Mouse (Mus musculus): Measurements from ENCODE around the gene Sel1l3. TPM values are rescaled to one million over a fixed set of nuclear protein-coding genes. Genes with fewer than 3 reads are reported as not detected.

The Sel1l3 gene
- polyA plus RNA-seq, 1 experiment, result 35.1 TPM

GRCm38 (mm10) chr5:53249431-53250061 lies 35.8 kb upstream of the Sel1l3 start:
- no peak overlapping the region for H3K4me3 ChIP-seq (ENCODE audit: low read depth, low read length)
- H3K27me3 ChIP-seq (ENCODE audit: control insufficient read depth, insufficient read depth, low read length), result no peaks in the 10 kb centered on the region
- WGBS, result 85% methylated on average over 4 of the region's 4 CpGs
- H3K27ac ChIP-seq (ENCODE audit: insufficient read depth, low read depth, low read length), result no peak overlapping the region
- H3K4me1 ChIP-seq (ENCODE audit: control insufficient read depth, insufficient read depth, insufficient read length, low read length), result peaks cover 17% of the 10 kb centered on the region; the same call in 1 of the 2 replicates
- no peak for TF ChIP-seq CTCF (IDR thresholded peaks at IDR 0.05; ENCODE audit: extremely low read depth, insufficient read length, insufficient replicate concordance, low read depth, low read length)
- no peaks in the 10 kb centered on the region for H3K36me3 ChIP-seq (ENCODE audit: control insufficient read depth, insufficient read depth, low read length)

- no peak overlapping the region for H3K4me3 ChIP-seq (ENCODE audit: low read depth, low read length)
- H3K36me3 ChIP-seq (ENCODE audit: control insufficient read depth, insufficient read depth, low read length), result no peaks in the 10 kb centered on the region
- 88% methylated on average over 11 of the region's 11 CpGs for WGBS
Observed at GRCm38 (mm10) chr5:53248499-53248898, 34.8 kb upstream of the Sel1l3 start.

DNA sequence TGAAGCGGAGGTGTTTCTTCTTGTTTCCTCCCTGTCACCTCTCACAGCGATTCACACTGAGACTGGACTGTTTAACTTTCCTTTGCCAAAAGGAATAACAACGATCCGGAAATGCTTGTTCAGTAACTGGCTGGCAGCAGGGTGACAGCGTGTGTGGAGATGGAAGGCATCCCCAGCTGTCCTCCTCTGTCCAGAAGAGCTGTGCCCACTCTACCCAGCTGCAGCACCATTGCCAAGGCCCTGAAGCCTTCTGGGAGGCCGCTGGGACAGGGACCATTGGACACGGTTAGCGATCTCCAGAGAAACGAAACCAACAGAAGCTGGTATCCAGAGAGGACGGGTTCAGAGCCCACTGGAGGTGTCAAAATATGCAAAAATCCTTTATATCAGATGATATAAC lies 30.2 kb upstream of the Sel1l3 start:
- Histone ChIP-seq H3K27me3 (ENCODE audit: control insufficient read depth, insufficient read depth, low read length) (no peaks in the 10 kb centered on the region), H3K36me3 (ENCODE audit: control insufficient read depth, insufficient read depth, low read length) (no peaks in the 10 kb centered on the region), H3K4me1 (ENCODE audit: control insufficient read depth, insufficient read depth, insufficient read length, low read length) (peaks cover 21% of the 10 kb centered on the region; the same call in 1 of the 2 replicates), H3K4me3 (ENCODE audit: low read depth, low read length) (no peak overlapping the region), H3K27ac (ENCODE audit: insufficient read depth, low read depth, low read length) (no peak overlapping the region)
- WGBS, result 76% methylated on average over 10 of the region's 10 CpGs
- no peak for TF ChIP-seq CTCF (IDR thresholded peaks at IDR 0.05; ENCODE audit: extremely low read depth, insufficient read length, insufficient replicate concordance, low read depth, low read length)
- no peak for TF ChIP-seq POLR2A (IDR thresholded peaks at IDR 0.05; ENCODE audit: low read depth, low read length)

More at GRCm38 (mm10) chr5:53248499-53248898, 34.8 kb upstream of the Sel1l3 start:
- Histone ChIP-seq H3K27ac (ENCODE audit: insufficient read depth, low read depth, low read length) (no peak overlapping the region), H3K27me3 (ENCODE audit: control insufficient read depth, insufficient read depth, low read length) (no peaks in the 10 kb centered on the region), H3K4me1 (ENCODE audit: control insufficient read depth, insufficient read depth, insufficient read length, low read length) (peaks cover 12% of the 10 kb centered on the region; the same call in 1 of the 2 replicates)
- TF ChIP-seq CTCF (IDR thresholded peaks at IDR 0.05; ENCODE audit: extremely low read depth, insufficient read length, insufficient replicate concordance, low read depth, low read length) (no peak), POLR2A (IDR thresholded peaks at IDR 0.05; ENCODE audit: low read depth, low read length) (no peak)

GRCm38 (mm10) chr5:53242865-53243499 lies 29.3 kb upstream of the Sel1l3 start:
- WGBS, result 91% methylated on average over 7 of the region's 7 CpGs
- H3K4me1 ChIP-seq (ENCODE audit: control insufficient read depth, insufficient read depth, insufficient read length, low read length), result peaks cover 21% of the 10 kb centered on the region; the same call in 1 of the 2 replicates
- H3K27ac ChIP-seq (ENCODE audit: insufficient read depth, low read depth, low read length), result no peak overlapping the region
- TF ChIP-seq POLR2A (IDR thresholded peaks at IDR 0.05; ENCODE audit: low read depth, low read length) (no peak), CTCF (IDR thresholded peaks at IDR 0.05; ENCODE audit: extremely low read depth, insufficient read length, insufficient replicate concordance, low read depth, low read length) (no peak)
- no peaks in the 10 kb centered on the region for H3K36me3 ChIP-seq (ENCODE audit: control insufficient read depth, insufficient read depth, low read length)
- no peaks in the 10 kb centered on the region for H3K27me3 ChIP-seq (ENCODE audit: control insufficient read depth, insufficient read depth, low read length)
- no peak overlapping the region for H3K4me3 ChIP-seq (ENCODE audit: low read depth, low read length)

- no peaks in the 10 kb centered on the region for H3K36me3 ChIP-seq (ENCODE audit: control insufficient read depth, insufficient read depth, low read length)
- H3K27ac ChIP-seq (ENCODE audit: insufficient read depth, low read depth, low read length), result peak overlapping the region; percentile 85
- H3K4me3 ChIP-seq (ENCODE audit: low read depth, low read length), result no peak overlapping the region; the same call in 1 of the 2 replicates
- no peak for TF ChIP-seq CTCF (IDR thresholded peaks at IDR 0.05; ENCODE audit: extremely low read depth, insufficient read length, insufficient replicate concordance, low read depth, low read length)
- TF ChIP-seq POLR2A (IDR thresholded peaks at IDR 0.05; ENCODE audit: low read depth, low read length), result no peak
- H3K4me1 ChIP-seq (ENCODE audit: control insufficient read depth, insufficient read depth, insufficient read length, low read length), result peaks cover 15% of the 10 kb centered on the region; the same call in 1 of the 2 replicates
- 38% methylated on average over 5 of the region's 5 CpGs for WGBS
- no peaks in the 10 kb centered on the region for H3K27me3 ChIP-seq (ENCODE audit: control insufficient read depth, insufficient read depth, low read length)
Observed at GRCm38 (mm10) chr5:53241963-53242362, 28.2 kb upstream of the Sel1l3 start.

DNA sequence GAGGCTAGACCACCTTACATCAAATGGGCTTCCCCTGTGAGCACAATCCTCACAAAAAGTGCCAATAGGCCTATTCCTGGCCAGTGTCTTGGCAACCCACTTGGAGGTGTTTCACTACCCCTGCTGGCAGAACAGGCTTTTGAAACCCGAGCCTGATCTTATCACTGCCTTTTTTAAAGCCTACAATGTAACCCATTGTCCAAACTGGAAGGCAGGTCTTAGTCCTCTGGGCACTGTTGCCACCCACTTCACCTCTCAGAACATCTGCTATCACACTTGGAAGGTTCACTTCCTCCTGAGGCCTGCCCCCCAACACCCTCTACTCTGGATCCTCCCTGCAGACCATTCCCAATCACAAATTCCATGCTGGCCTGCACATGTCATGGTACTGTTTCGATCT lies 27.4 kb upstream of the Sel1l3 start:
- H3K27ac ChIP-seq (ENCODE audit: insufficient read depth, low read depth, low read length), result no peak overlapping the region
- 53% methylated on average over 2 of the region's 2 CpGs for WGBS
- no peak for TF ChIP-seq POLR2A (IDR thresholded peaks at IDR 0.05; ENCODE audit: low read depth, low read length)
- no peaks in the 10 kb centered on the region for H3K27me3 ChIP-seq (ENCODE audit: control insufficient read depth, insufficient read depth, low read length)
- no peaks in the 10 kb centered on the region for H3K36me3 ChIP-seq (ENCODE audit: control insufficient read depth, insufficient read depth, low read length)
- H3K4me3 ChIP-seq (ENCODE audit: low read depth, low read length), result no peak overlapping the region
- peaks cover 12% of the 10 kb centered on the region; the same call in 1 of the 2 replicates for H3K4me1 ChIP-seq (ENCODE audit: control insufficient read depth, insufficient read depth, insufficient read length, low read length)

- Histone ChIP-seq H3K4me1 (ENCODE audit: control insufficient read depth, insufficient read depth, insufficient read length, low read length) (peaks cover 12% of the 10 kb centered on the region; the same call in 1 of the 2 replicates), H3K36me3 (ENCODE audit: control insufficient read depth, insufficient read depth, low read length) (no peaks in the 10 kb centered on the region), H3K27me3 (ENCODE audit: control insufficient read depth, insufficient read depth, low read length) (no peaks in the 10 kb centered on the region), H3K4me3 (ENCODE audit: low read depth, low read length) (no peak overlapping the region), H3K27ac (ENCODE audit: insufficient read depth, low read depth, low read length) (no peak overlapping the region)
- TF ChIP-seq CTCF (IDR thresholded peaks at IDR 0.05; ENCODE audit: extremely low read depth, insufficient read length, insufficient replicate concordance, low read depth, low read length), result no peak
- TF ChIP-seq POLR2A (IDR thresholded peaks at IDR 0.05; ENCODE audit: low read depth, low read length), result no peak
- 83% methylated on average over 11 of the region's 11 CpGs for WGBS
Observed at GRCm38 (mm10) chr5:53239831-53240440, 26.2 kb upstream of the Sel1l3 start.
